Mouse (Mus musculus) forebrain, embryonic 14.5 days (tissue): ENCODE results near the gene Fbxo47. TPM values are rescaled to one million over a fixed set of nuclear protein-coding genes. Genes with fewer than 3 reads are reported as not detected.

Experiments used
- ATAC-seq: fragments of 200-750 bp; cut with Nextera tagmentation; 2 replicates; pipeline ENCODE4 v1.8.0; 2017; ENCODE audit warnings: mild to moderate bottlenecking, moderate library complexity
- DNase-seq: peaks from one replicate; pipeline ENCODE4 v3.0.0-alpha.2; 2015; ENCODE audit warnings: low spot score
- H3K27ac ChIP-seq: fragments of 300-500 bp; sonication (generic); 2 replicates; pipeline ENCODE4 v1.5.1; 2014; ENCODE audit warnings: low read depth, mild to moderate bottlenecking, control low read depth, low read length, moderate library complexity
- H3K27me3 ChIP-seq: fragments of 300-500 bp; sonication (generic); replicated peaks from 2 replicates; pipeline ENCODE4 v1.6.1; 2014; ENCODE audit warnings: low read length, control low read depth, mixed read lengths; ENCODE audit not compliant: control insufficient read depth, insufficient read depth
- H3K36me3 ChIP-seq: fragments of 300-500 bp; sonication (generic); 2 replicates; pipeline ENCODE4 v1.6.1; 2014; ENCODE audit warnings: low read length, control low read depth; ENCODE audit not compliant: control insufficient read depth, insufficient read depth
- H3K4me1 ChIP-seq: fragments of 300-500 bp; sonication (generic); 2 replicates; pipeline ENCODE4 v1.6.1; 2014; ENCODE audit warnings: antibody characterized with exemption, low read length, control low read depth; ENCODE audit not compliant: control insufficient read depth, insufficient read depth
- H3K4me2 ChIP-seq: fragments of 300-500 bp; sonication (generic); 2 replicates; pipeline ENCODE4 v1.6.1; 2014; ENCODE audit warnings: mild to moderate bottlenecking, control low read depth, low read length
- H3K4me3 ChIP-seq: fragments of 300-500 bp; sonication (generic); 2 replicates; pipeline ENCODE4 v1.5.1; 2014; ENCODE audit warnings: low read depth, low read length, control low read depth
- H3K9ac ChIP-seq: fragments of 300-500 bp; sonication (generic); 2 replicates; pipeline ENCODE4 v1.6.1; 2014; ENCODE audit warnings: mild to moderate bottlenecking, low read length, control low read depth, moderate library complexity
- H3K9me3 ChIP-seq: fragments of 300-500 bp; sonication (generic); replicated peaks from 2 replicates; pipeline ENCODE4 v1.6.1; 2016; ENCODE audit warnings: low read length, control low read depth, mixed read lengths; ENCODE audit not compliant: control insufficient read depth
- WGBS: fragments of 180-500 bp; shearing (Covaris S2); extraction: QIAGEN DNeasy Blood & Tissue Kit; methylation state at CpG from one replicate; pipeline ENCODE4 v1.1.7; 2014; 5-methylcytosine and 5-hydroxymethylcytosine counted together
- polyA plus RNA-seq: library from polyadenylated mRNA; unstranded; fragments of >200 nt; fragmentation: Nextera tagmentation; extraction: Ambion mirVana; gene quantifications from 2 replicates; pipeline ENCODE4 v1.2.1, GENCODE M21; 2014

The Fbxo47 gene
- polyA plus RNA-seq, 1 experiment from 2014 or later, result 0.65 TPM

DNA sequence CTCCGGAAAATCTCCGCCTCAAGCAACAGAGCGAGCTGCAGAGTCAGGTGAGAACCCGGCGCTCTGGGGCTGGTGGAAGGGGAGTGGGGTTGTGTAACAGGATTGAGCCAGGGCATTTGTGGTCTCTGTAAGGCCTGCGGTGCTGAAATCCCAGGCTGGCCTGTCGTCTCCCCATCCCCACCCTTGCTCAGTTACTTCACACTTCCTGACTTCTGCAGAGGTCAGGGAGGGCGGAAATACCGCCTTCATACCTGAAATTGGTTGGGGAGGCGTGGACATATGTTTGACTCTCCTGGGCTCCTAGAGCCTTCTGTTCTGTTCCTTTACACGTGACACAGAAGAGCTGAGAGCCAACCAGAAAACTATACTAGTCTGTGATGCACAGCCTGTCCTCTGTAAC is 68.2 kb downstream of the Fbxo47 start:
- H3K36me3 ChIP-seq, result peaks cover 40% of the 10 kb centered on the region
- ATAC-seq, result no peak
- peaks cover 35% of the 10 kb centered on the region for H3K4me1 ChIP-seq
- WGBS, result 74% methylated on average over 11 of the region's 11 CpGs
- H3K9me3 ChIP-seq, result no peaks in the 10 kb centered on the region
- no peak overlapping the region for H3K9ac ChIP-seq
- DNase-seq, result no peak
- H3K27me3 ChIP-seq, result no peaks in the 10 kb centered on the region
- no peak overlapping the region for H3K4me3 ChIP-seq
- no peak overlapping the region for H3K4me2 ChIP-seq
- no peak overlapping the region for H3K27ac ChIP-seq

DNA sequence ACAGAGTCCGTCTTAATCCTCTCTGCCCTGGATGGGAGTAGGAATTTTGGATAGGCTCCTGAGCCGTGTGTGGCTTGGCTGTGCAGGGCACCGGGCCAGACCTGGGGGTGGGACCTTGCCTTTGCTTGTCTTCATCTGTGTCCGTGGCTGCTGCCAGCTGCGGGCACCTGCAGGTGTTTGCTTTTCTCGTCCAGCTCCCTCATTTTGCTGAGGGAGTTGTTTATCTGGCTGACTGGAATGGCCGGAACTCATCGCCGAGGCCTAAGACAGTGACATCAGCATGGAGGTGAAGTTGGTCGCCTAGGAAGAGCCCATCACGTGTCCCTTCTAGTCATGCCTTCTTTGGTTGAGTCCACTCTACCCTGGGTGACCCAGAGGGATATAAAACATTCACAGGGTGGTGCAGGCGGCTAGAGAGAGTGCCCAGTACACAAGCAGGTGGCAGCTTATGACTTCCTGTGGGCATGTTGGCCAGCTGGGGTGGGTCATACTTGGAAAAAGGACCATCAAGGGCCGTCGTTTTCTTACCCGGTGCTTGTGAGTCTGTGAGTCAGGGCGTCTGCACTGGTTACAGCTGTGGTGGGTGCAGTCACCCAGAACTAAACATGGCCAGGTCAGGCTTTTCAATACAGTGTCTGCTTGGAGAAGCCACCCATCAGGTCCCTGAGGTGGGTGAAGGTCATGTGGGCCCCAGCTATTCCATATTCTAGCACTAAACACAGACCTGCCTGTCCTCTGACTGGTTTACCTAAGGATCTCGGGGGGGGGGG is 70.0 kb downstream of the Fbxo47 start:
- Histone ChIP-seq H3K36me3 (peaks cover 46% of the 10 kb centered on the region), H3K4me2 (no peak overlapping the region), H3K4me3 (no peak overlapping the region), H3K9me3 (no peaks in the 10 kb centered on the region), H3K27ac (peak overlapping the region; percentile 85), H3K4me1 (peaks cover 44% of the 10 kb centered on the region), H3K9ac (peak overlapping the region; percentile 43), H3K27me3 (no peaks in the 10 kb centered on the region)
- ATAC-seq (no peak), DNase-seq (no peak)
- 73% methylated on average over 17 of the region's 17 CpGs for WGBS

- DNase-seq, result no peak
- peaks cover 45% of the 10 kb centered on the region for H3K4me1 ChIP-seq
- no peaks in the 10 kb centered on the region for H3K27me3 ChIP-seq
- peak overlapping the region; percentile 35 for H3K4me2 ChIP-seq
- WGBS, result 44% methylated on average over 7 of the region's 7 CpGs
- H3K4me3 ChIP-seq, result no peak overlapping the region
- peak overlapping the region; percentile 85 for H3K27ac ChIP-seq
- peak; percentile 28 for ATAC-seq
- H3K36me3 ChIP-seq, result peaks cover 53% of the 10 kb centered on the region
- H3K9ac ChIP-seq, result peak overlapping the region; percentile 43
- no peaks in the 10 kb centered on the region for H3K9me3 ChIP-seq
Measured at GRCm38 (mm10) chr11:97813085-97813484, 70.9 kb downstream of the Fbxo47 start.

- Histone ChIP-seq H3K27ac (peak overlapping the region; percentile 85), H3K4me3 (no peak overlapping the region), H3K9me3 (no peaks in the 10 kb centered on the region), H3K4me1 (peaks cover 51% of the 10 kb centered on the region), H3K27me3 (no peaks in the 10 kb centered on the region), H3K9ac (peak overlapping the region; percentile 43), H3K36me3 (peaks cover 55% of the 10 kb centered on the region), H3K4me2 (peak overlapping the region; percentile 35)
- ATAC-seq, result peak; percentile 86
- 14% methylated on average over 3 of the region's 3 CpGs for WGBS
- DNase-seq, result peak; percentile 89
Measured at GRCm38 (mm10) chr11:97812491-97812921, 71.4 kb downstream of the Fbxo47 start.

GRCm38 (mm10) chr11:97811569-97812362 is 72.2 kb downstream of the Fbxo47 start:
- ATAC-seq (0 out of 2 replicates have a peak, but pooled peaks have one; percentile 7), DNase-seq (no peak)
- Histone ChIP-seq H3K4me3 (no peak overlapping the region), H3K9me3 (no peaks in the 10 kb centered on the region), H3K36me3 (peaks cover 60% of the 10 kb centered on the region), H3K27me3 (no peaks in the 10 kb centered on the region), H3K27ac (peak overlapping the region; percentile 85), H3K4me1 (peaks cover 52% of the 10 kb centered on the region), H3K9ac (peak overlapping the region; percentile 43), H3K4me2 (peak overlapping the region; percentile 35)
- 27% methylated on average over 12 of the region's 13 CpGs for WGBS

DNA sequence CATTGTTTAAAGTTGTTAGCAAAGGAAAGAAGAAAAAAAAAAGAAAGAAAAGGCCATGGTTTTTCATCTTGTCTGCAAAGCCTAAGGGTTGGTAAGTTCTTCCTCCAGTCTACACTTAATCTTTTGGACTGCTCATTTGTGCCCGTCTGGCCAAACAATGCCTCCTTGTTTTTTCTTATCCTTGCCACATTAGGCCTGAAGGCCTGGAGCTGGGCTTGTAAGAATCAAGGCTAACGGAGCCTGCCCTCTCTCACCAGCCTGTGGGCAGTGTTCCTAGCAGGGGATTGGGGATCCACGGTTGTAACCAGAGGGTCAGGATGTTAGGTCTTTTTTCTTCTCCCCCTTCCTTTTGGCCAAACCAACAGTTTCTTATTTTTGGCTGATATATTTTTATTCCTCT is 73.0 kb downstream of the Fbxo47 start:
- Histone ChIP-seq H3K4me2 (no peak overlapping the region), H3K27me3 (no peaks in the 10 kb centered on the region), H3K9ac (peak overlapping the region; percentile 7; the same call in 1 of the 2 replicates), H3K4me1 (peaks cover 59% of the 10 kb centered on the region), H3K36me3 (peaks cover 52% of the 10 kb centered on the region), H3K4me3 (no peak overlapping the region), H3K9me3 (no peaks in the 10 kb centered on the region), H3K27ac (no peak overlapping the region)
- ATAC-seq, result no peak
- 1% methylated on average over 3 of the region's 3 CpGs for WGBS
- no peak for DNase-seq

- Histone ChIP-seq H3K4me2 (no peak overlapping the region), H3K36me3 (peaks cover 46% of the 10 kb centered on the region), H3K9me3 (no peaks in the 10 kb centered on the region), H3K27me3 (no peaks in the 10 kb centered on the region), H3K27ac (no peak overlapping the region), H3K4me1 (peaks cover 65% of the 10 kb centered on the region), H3K9ac (no peak overlapping the region), H3K4me3 (no peak overlapping the region)
- 79% methylated on average over 7 of the region's 7 CpGs for WGBS
- no peak for ATAC-seq
- DNase-seq, result no peak
Measured at GRCm38 (mm10) chr11:97810356-97810755, 73.6 kb downstream of the Fbxo47 start.

GRCm38 (mm10) chr11:97809235-97810121 is 74.5 kb downstream of the Fbxo47 start:
- Histone ChIP-seq H3K27me3 (no peaks in the 10 kb centered on the region), H3K27ac (peak overlapping the region; percentile 27), H3K9ac (no peak overlapping the region), H3K4me1 (peaks cover 74% of the 10 kb centered on the region), H3K4me2 (no peak overlapping the region), H3K4me3 (no peak overlapping the region), H3K9me3 (no peaks in the 10 kb centered on the region), H3K36me3 (peaks cover 40% of the 10 kb centered on the region)
- 78% methylated on average over 7 of the region's 7 CpGs for WGBS
- no peak for ATAC-seq
- DNase-seq, result no peak
